Mouse (Mus musculus) 3T3-L1 (cell line): Measurements from ENCODE around the gene Tpi1.
A peak's percentile ranks its signal among the peaks of the same experiment; 100 is the strongest.

Experiments
- DNase-seq: peaks from one replicate; pipeline ENCODE4 v3.0.0-alpha.2; 2015; ENCODE audit warnings: low read depth, low spot score

Gene Tpi1

DNA sequence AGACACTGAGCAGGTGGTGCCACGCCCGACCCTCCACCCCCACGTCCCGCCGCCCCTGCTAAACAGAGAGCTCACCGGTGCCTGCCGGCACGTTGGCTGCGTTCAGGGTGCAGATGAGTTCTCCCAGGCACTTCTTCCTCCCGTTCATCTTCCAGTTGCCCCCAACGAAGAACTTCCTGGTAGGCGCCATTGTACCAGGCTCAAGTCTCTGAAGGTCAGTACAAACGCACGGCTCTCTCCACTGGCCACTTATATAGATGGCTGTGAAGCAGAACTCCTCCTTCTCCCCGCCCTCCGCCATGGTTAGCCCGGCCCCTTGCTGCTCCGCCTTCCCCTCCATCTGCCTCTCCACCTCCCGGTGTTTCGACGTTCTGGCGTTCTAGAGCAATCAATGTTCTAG is at the start of gene Tpi1:
TSS of gene Tpi1 (minus strand) at position 364 of the 400 bp plus-strand sequence.
- peak; percentile 96 for DNase-seq

DNA sequence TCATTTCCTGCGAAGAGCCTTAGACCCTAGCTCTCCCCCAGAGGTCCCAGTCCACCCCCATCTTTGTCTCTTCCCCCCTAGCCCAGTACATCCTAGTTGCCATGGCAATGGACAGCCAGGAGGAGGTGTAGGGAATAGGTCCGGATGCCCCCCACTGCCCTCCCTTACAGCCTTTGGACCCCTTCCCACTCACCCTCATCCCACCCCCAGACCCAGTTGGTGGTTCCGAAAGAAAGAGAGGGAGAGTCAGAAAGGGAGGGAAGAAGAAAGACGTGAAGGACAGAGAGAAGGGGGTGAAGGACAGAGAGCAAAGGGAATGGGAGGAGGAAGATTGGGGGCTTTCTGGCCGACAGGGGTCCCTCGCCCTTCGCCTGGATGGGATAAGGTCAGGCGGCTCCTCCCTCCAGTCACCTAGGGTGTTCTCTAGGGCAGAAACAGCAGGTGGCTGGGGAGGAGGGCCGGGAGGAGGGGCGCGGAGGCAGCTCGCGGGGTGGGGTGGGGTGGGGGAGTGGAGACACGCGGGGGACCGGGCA is 49.1 kb upstream of the Tpi1 start:
- DNase-seq, result no peak

DNA sequence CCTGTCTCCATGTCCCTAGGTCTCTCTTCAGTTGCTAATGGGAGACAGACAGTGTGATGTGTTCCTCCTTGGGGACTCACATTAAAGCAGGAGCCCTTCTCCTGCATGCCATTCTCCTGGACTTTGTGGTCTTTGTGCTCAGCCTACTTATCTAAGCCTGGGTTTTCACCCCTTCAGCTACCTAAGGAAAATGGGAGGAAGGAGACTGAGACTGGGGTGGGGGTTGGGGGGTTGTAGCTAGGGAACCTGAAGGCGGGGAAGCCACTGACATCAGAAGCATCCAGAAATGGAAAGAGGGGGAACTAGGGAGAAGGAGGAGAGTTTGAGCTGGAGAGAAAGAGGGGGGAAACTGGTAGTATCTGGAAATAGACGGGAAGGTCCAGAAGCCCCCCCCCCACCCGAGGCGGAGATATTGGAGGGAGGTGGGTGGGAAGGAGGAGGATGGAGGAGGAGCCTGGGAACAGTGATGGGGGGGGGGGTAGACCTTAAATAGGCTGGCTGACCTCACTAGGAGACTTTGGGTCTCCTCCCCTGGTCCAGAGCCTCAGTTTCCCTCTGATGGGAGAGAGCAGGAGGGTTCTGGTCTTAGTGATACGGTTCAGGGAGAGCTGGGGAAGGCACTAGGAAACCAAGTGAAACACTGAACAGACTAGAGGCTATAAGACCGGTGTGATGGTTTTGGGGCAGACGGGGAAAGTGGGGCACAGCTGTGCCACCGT is 48.5 kb upstream of the Tpi1 start:
- no peak for DNase-seq

DNA sequence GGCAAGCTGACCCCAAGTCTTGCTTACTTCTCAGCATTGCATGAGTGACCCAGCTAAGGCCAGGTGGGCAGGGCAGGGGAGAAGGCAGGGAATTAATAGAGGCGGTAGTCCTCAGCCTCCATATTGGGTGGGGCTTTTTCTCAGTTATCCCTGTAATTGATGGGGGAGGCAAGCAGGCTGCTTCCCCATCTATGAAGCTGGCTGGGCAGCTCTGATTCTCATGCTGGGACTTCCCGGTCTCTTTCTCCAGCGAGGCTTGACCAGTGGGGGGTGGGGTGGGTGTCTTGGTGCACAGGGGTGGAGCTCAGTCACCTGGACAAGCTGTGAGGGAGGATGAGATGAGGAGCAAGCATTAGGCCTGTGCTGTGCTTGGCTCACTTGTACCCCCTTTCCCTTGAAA is 47.7 kb upstream of the Tpi1 start:
- no peak for DNase-seq

DNA sequence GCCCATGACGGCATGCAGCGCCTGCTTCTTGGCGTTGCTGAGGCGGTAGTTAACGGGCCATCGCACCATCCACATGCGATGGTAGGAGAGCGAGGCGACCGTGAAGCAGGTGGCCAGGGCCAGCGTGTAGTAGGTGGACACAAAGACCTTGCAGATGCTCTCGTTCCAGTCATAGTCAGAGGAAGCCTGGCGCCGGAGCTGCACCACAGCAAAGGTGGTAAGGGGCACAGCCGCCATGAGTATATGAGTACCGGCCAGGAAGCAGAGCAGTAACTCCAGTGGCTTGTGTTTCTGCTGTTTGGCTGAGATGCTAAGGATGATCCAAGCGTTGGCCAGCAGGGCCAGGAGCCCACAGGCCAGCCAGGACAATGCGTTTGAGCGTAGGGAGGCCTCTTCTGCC is 47.2 kb upstream of the Tpi1 start:
- DNase-seq, result no peak

DNA sequence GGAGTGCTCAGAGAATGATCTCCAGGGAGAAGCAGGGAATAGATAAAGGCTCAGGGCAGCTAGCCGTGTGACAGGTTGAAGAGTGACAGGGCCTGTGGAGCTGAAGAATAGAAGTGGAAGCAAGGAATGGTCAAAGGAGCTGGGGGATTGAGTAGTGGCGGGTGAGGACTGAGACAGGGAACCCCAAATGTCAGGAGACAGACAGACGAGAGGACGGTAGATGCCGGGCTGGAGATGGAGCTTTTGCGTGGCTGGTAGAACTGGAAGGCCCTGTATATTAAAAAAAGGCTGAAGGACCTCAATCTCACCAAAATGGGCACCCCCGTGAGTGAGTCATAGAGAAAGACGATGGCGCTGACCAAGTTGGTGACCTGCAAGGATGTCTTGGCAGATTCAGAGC is 46.4 kb upstream of the Tpi1 start:
- no peak for DNase-seq

DNA sequence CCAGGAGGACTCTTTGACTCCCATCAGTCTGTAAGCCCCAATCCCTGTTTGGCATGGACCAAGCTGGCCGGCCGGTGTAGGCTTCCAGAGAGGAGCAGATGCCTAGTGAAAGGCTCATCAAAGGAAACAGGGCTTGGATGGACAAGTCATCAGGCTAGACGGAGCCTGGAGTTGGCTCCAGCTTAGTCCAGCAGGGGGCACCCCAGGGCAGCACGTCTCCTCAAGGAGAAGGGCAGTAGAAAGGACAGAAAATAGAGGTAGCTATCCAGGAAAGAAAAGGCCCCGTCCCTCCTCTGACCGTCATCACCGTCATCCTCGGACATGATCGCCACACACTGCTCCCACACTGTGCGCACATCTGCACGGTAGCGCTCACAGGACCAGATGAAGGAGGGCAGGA is 45.6 kb upstream of the Tpi1 start:
- peak; percentile 93 for DNase-seq

DNA sequence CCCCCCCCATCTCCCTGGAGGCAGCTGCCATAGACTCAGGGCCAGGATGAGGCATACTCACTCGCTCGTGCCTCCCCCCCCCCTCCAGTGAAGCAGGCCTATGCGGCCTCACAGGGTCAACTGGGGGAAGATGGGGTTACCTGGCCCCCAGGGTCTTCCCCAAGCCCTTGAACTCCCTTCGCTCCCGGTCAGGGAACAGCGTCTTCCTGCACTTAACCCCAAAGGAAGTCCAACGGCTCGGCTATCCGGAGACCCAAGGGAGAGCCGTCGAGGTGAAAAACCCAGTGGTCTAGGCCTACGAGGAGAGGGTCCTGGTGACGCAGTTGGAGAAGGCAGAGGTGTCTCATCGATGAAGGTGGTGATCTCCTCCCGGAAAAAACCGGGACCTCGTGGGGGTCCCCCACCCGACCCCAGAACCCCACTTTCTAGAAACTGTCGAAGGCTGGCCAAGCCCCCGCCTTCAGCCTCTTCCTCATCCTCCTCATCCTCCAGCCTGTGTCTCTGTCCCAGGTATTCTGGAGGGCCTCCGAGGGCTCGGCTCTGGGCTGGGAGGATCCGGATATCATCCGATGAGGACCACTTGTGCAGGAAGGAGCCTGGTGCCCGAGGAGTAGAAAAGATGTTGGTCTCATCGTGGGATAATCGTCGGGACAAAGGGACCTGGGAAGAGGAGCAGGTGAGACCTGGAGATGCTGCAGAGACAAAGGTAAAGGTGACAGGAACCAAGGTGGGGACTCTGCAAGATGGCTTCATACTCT is 44.6 kb upstream of the Tpi1 start:
- no peak for DNase-seq

DNA sequence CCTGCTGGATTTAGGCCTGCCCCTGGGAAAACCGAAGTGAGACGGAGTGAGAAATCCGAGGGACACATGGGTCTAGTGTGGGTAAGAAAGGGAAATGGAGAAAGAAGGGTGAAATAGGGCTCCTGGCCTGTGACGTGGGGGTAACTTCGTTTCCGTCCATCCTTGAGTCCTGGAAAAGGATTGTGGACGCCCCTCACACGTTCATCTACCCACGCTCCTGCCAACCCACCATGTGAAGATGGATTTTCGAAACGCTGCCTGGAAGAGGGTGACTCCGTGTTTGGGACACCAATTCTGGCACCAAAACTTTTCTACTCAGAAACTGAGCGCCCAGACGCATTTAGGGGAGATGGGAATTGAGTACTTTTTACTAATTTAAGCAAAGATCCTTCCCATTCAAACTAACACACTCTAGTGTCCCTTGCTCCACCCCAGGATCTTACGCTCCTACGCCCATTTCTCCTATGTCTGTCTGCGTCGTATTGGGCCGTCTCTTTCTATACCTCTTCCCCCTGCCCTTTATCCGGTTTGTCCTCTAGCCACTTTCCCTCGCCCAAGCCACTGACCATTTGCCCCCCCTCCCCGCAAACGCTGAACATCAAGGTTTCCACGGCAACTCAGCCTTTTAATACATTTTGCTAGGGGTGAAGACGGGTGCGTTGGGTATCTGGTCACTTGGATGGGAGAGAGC is 43.9 kb upstream of the Tpi1 start:
- DNase-seq, result peak; percentile 21

DNA sequence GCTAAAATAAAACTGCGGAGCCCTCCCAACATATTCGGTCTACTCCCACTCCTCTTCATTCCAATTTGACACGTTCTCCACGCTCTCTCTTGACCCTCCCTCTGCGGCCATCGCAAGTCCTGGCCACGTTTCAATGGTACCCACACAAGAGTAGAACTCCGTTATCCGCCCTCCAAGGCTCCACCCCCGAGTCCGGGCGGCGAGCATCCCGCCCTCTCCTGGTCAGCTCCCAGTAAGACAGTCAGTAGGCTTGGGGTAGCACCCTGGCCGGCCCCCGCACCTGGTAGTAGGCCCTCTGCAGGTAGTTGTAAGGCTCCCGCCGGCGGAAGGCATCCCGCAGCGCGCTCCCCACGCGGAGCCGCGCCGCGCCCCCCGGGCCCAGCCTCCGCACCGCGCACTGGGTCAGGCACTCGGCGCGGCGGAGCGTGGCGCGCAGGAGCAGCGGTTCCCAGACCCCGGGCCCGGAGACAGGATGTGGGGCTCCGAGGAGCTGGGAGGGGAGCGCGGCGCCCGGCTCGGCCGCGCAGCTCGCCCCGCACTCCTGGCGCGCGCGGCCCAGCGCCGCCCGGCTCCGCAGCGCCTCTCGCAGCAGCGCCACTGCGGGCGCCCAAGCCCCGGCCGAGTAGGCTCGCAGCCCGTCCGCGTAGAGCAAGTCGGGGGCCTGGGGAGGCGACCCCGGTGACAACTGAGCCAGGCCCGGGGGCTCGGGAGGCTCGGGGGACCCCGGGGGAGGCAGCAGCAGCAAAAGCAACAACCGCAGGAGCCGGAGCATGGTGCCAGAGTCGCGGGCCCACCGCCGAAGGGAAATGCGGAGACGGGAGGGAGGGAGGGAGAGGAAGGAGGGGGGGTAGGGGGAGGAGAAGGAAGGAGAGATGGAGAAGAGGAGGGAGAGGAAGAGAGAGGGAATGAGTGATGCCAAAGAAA is 43.1 kb upstream of the Tpi1 start, which contains the start of gene P3h3:
TSS of gene P3h3 (minus strand) at position 837 of the 924 bp plus-strand sequence.
- DNase-seq, result peak; percentile 80

DNA sequence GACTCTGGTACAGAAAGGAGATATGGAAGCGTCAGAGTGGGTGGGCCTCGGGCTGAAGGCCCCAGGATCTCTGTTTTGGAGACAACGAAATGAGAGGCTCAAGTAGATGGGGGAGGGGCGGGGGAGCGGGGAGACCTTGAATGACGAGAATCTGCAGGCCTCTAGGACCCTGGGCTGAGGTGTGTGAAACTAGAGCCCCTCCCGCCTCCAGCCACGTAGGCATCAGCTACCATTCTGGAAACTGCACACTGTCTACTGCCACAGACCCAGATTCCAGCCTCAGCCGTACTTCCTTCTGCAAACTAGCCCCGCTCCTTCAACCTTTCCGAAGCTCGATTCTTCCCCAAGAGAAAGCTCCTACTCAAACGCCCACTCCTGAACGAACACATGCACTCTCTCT is 42.2 kb upstream of the Tpi1 start:
- DNase-seq, result peak; percentile 17

DNA sequence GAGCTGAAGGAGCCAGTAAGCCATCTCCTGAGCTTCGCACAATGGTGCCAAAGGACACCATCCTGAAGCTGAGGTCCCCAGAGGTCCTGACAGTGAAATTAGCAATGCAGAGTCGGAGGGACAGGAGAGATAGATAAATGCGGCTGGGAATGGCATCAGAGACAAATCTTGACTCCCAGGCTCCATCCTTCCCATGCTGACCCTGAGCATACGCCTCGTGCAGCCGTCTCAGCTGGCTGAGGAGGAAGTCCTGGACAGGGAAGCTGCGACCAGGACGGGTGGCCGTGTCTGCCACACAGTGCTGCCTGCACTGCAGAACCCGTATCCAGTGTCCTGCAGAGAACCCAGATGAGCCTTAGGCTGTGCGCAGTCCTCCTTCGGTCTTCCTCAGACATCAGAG is 40.6 kb upstream of the Tpi1 start:
- DNase-seq, result no peak

DNA sequence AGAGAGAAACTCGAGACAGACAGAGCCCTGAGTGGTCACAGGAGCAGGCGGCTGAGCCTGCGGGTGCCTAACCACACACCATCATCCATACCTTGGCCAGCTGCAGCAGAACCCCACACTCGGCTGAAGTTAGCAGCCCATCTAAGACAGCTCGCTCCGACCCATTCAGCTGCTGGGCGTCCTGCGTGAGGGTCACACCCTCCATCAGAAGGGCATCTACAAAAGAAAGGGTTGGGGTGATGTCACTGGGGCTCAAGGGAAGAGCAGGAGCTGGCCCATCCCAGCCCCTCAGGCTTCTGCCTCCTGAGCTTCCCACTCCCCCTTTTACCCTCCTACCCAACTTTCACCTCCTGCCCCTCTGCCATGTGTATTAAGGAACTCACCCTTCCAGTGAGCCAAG is 36.4 kb upstream of the Tpi1 start:
- no peak for DNase-seq

DNA sequence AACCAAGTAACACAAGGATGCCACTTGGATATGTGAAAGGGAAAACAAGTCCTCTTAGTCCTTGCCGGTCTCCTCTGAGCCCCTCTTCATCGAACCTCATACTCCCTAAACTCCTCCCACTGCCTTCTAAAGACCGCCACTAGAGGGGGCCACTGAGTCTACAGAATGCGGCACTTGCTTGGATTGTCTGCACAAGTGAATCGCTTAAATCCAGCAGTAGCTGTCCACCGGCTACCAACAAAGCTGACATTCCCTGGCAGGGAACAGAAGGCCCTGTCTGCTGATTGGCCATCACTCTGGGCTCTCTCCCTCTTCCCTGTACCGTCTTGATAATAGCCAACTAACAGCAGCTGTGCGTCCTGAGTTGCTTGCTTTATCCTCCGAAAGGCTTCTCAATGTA is 33.2 kb upstream of the Tpi1 start:
- DNase-seq, result peak; percentile 92

DNA sequence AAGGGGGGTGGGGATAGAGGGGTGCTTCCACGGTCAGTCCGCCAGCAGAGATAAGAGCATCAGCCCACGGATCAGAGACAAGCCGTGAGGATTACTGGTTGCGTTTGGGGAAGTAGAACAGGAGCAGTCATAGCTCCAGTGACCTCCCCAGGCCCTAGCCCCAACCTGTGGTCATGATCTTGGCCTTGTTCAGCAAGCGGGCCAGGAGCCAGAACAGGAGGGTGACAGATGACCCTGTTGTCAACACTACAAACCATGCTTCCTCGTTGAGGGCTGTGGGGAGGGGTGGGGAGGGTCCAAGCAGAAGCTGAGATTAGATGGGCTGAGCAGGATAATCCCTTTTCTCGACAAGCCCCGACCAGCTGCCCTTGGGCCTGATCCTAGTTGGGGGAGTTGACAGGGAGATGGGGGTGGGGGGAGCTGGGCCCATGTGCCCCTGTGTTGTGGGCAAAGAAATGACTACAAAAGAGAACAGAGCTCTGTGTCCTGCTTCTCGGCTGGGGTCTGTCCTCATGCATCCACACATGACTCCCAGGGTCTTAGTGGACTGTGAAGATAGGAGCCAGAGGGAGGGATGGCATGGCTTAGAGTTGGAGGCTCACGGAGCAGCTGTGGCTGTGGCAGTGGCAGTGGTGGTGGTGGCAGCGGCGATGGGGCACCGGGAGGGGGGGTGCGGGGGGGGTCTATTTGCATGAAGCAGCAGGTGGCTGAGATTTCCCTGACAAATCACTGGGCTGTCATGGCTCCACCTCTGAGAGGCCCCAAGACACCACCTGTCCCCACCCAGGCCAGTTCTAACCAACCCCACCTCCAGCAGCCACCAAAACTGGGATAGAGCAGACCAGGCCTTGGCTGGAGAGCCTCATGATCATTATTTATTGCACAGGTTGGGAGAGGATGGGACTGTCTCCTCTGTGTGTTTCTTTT is 26.4 kb upstream of the Tpi1 start, which contains the start of gene Gnb3:
TSS of gene Gnb3 (minus strand) at position 35 of the 927 bp plus-strand sequence.
- DNase-seq, result no peak

DNA sequence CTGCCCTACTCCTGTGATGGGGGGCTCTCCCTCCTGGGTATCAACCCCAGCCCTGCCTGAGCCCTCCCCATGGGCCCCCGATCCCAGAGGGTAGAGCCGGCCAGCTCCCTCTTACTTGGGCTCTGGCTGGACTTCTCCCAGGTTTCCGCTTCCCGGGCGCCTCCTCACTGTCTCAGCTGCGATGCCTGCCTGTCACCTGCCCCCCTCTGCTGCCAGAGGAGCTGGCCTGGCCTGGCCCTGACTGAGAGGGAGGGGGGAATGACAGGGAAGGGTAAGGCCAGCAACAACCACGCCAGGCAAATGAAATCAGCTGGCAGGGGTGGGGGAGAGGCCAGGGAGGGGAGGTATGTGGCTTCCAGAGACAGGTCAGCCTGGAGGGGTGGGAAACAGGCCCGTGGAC is 25.7 kb upstream of the Tpi1 start:
- DNase-seq, result no peak

DNA sequence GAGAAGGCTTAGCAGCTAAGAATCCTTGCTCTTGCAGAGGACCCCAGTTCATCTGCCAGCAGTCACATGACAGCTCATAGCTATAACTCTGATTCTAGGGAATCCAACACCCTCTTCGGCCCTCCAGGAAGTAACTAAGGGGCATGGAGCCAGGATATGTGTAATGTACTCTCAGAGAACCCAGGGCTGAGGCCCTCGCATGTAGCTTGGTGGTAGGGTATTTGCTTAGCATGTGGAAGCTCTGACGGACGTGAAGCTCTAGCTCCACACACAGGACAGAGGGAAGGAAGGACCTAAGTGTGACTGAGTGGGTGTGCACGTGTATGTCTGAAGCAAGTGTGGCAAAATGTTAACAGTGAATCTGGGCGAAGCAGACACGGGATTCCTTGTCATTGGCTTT is 22.3 kb upstream of the Tpi1 start:
- DNase-seq, result no peak

DNA sequence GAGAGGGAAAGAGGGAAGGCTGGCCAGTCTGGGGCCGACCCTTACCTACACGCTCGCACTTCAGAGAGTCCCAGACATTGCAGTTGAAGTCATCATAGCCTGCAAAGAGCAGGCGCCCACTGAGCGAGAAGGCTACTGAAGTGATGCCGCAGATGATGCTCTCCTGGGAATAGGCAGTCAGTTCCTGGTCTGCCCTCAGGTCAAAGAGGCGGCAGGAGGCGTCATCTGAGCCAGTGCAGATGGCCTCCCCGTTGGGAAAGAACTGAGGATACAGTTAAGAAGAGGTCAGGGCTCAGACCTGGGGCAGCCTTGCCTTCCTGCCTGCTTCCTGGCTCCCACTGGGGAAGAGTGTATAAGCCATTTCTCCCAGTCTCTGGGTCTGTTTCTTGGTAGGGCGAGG is 21.4 kb upstream of the Tpi1 start:
- DNase-seq, result no peak

DNA sequence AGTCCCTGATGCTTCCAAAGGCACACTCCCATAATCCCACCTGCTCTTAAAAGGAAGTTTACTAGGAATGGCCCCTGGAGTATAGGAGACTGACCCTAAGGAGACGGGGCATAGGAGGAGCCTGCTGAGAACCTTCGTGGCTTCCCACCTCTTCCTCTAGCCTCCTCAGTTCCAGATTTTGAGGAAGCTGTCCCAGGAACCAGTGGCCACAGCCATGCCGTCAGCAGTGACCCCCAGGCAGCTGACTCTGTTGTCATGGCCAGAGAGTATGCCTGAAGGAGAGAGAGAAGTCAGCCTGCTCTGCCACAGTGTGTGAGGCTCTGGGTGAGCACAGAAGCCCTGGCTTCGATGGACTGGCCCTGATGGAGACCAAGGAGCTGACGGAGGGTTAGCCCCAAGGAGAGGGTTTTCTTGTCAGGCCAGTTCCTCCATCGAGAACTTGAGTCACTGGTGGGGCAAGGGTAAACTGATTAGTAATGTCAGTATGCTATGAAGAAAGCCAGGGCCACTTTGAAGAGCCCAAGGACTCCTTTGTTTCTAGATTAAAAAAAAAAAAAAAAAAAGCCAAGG is 20.5 kb upstream of the Tpi1 start:
- DNase-seq, result no peak

DNA sequence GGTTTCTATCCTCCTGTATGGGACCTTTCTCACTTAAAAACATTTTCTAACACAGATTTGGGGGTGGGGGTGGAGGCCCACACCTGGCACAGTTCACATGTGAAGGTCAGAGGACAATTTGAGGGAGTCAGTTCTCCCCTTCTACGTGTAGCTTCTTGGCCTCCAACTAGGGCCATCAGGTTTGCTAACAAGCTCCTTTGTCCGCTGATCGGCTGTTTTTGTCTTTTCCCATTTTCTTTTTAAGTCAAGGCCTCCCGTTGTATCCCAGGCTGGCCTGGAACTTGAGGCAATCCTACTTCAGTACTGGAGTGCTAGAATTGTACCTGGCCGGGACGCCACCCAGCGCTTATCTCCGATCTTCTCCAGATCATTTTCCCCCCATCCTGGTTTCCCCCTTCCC is 17.6 kb upstream of the Tpi1 start:
- no peak for DNase-seq
